Mouse (Mus musculus) hindbrain, embryonic 16.5 days (tissue): Measurements from ENCODE around the gene Astn2. TPM values are rescaled to one million over a fixed set of nuclear protein-coding genes. Genes with fewer than 3 reads are reported as not detected.

Experiments
- ATAC-seq: fragments of 200-750 bp; cut with Nextera tagmentation; 2 replicates; pipeline ENCODE4 v1.8.0; 2017; ENCODE audit warnings: moderate TSS enrichment, moderate library complexity
- H3K27ac ChIP-seq: fragments of 300-500 bp; sonication (generic); 2 replicates; pipeline ENCODE4 v1.5.1; 2014; ENCODE audit warnings: low read depth, mild to moderate bottlenecking, control low read depth, low read length, moderate library complexity
- H3K27me3 ChIP-seq: fragments of 300-500 bp; sonication (generic); replicated peaks from 2 replicates; pipeline ENCODE4 v1.6.1; 2014; ENCODE audit warnings: low read length; ENCODE audit not compliant: control insufficient read depth, insufficient read depth
- H3K36me3 ChIP-seq: fragments of 300-500 bp; sonication (generic); 2 replicates; pipeline ENCODE4 v1.6.1; 2014; ENCODE audit warnings: mild to moderate bottlenecking, low read length, moderate library complexity, mixed read lengths; ENCODE audit not compliant: control insufficient read depth, insufficient read depth
- H3K4me1 ChIP-seq: fragments of 300-500 bp; sonication (generic); 2 replicates; pipeline ENCODE4 v1.6.1; 2014; ENCODE audit warnings: low read depth, low read length; ENCODE audit not compliant: control insufficient read depth, insufficient read depth
- H3K4me2 ChIP-seq: fragments of 300-500 bp; sonication (generic); 2 replicates; pipeline ENCODE4 v1.6.1; 2014; ENCODE audit warnings: mild to moderate bottlenecking, low read length, control low read depth, moderate library complexity
- H3K4me3 ChIP-seq: fragments of 300-500 bp; sonication (generic); 2 replicates; pipeline ENCODE4 v1.5.1; 2014; ENCODE audit warnings: mild to moderate bottlenecking, low read length, control low read depth, moderate library complexity
- H3K9ac ChIP-seq: fragments of 300-500 bp; sonication (generic); 2 replicates; pipeline ENCODE4 v1.6.1; 2014; ENCODE audit warnings: low read depth, mild to moderate bottlenecking, control low read depth, low read length, moderate library complexity
- H3K9me3 ChIP-seq: fragments of 300-500 bp; sonication (generic); 2 replicates; pipeline ENCODE4 v1.6.1; 2014; ENCODE audit warnings: mild to moderate bottlenecking, low read length, moderate library complexity; ENCODE audit not compliant: control insufficient read depth
- WGBS: fragments of 180-500 bp; shearing (Covaris S2); extraction: QIAGEN DNeasy Blood & Tissue Kit; methylation state at CpG from one replicate; pipeline ENCODE4 v1.1.7; 2014; 5-methylcytosine and 5-hydroxymethylcytosine counted together
- polyA plus RNA-seq: library from polyadenylated mRNA; unstranded; fragments of >200 nt; fragmentation: Nextera tagmentation; extraction: Ambion mirVana; gene quantifications from 2 replicates; pipeline ENCODE4 v1.2.1, GENCODE M21; 2015

Astn2 gene
- polyA plus RNA-seq, 1 experiment from 2014 or later, result 0.94 TPM

GRCm38 (mm10) chr4:65608112-65608511, 796.3 kb downstream of the Astn2 start:
- H3K4me1 ChIP-seq, result peaks cover 25% of the 10 kb centered on the region
- H3K36me3 ChIP-seq, result peaks cover 4% of the 10 kb centered on the region
- WGBS, result 92% methylated on average over 4 of the region's 4 CpGs
- H3K4me3 ChIP-seq, result no peak overlapping the region
- no peak overlapping the region for H3K9ac ChIP-seq
- H3K27me3 ChIP-seq, result no peaks in the 10 kb centered on the region
- ATAC-seq, result no peak
- H3K27ac ChIP-seq, result no peak overlapping the region
- H3K4me2 ChIP-seq, result no peak overlapping the region
- H3K9me3 ChIP-seq, result no peaks in the 10 kb centered on the region

GRCm38 (mm10) chr4:65607184-65607631, 797.2 kb downstream of the Astn2 start:
- Histone ChIP-seq H3K27me3 (no peaks in the 10 kb centered on the region), H3K27ac (no peak overlapping the region), H3K4me2 (peak overlapping the region; percentile 54), H3K9me3 (no peaks in the 10 kb centered on the region), H3K4me3 (peak overlapping the region; percentile 66), H3K36me3 (no peaks in the 10 kb centered on the region), H3K4me1 (peaks cover 25% of the 10 kb centered on the region), H3K9ac (0 out of 2 replicates have a peak overlapping the region, but pooled peaks have one; percentile 42)
- WGBS, result 80% methylated on average over 10 of the region's 10 CpGs
- no peak for ATAC-seq

- Histone ChIP-seq H3K4me2 (peak overlapping the region; percentile 54), H3K9me3 (no peaks in the 10 kb centered on the region), H3K27me3 (no peaks in the 10 kb centered on the region), H3K4me3 (peak overlapping the region; percentile 66), H3K4me1 (peaks cover 19% of the 10 kb centered on the region), H3K36me3 (no peaks in the 10 kb centered on the region), H3K9ac (peak overlapping the region; percentile 87), H3K27ac (peak overlapping the region; percentile 86)
- peak; percentile 90 for ATAC-seq
- WGBS, result under 1% methylated on average over 21 of the region's 21 CpGs
Measured at GRCm38 (mm10) chr4:65605151-65605702, 799.2 kb downstream of the Astn2 start.

GRCm38 (mm10) chr4:65604504-65605150, 799.8 kb downstream of the Astn2 start, which contains the start of gene Trim32:
Gene Trim32, plus strand, starts transcription at chr4:65604986.
- H3K9me3 ChIP-seq, result no peaks in the 10 kb centered on the region
- H3K36me3 ChIP-seq, result no peaks in the 10 kb centered on the region
- peak within 1 kb of the TSS; percentile 67 for H3K4me2 ChIP-seq
- ATAC-seq, result peak; percentile 97
- H3K9ac ChIP-seq, result peak within 1 kb of the TSS; percentile 87
- peak within 1 kb of the TSS; percentile 86 for H3K27ac ChIP-seq
- peak within 1 kb of the TSS; percentile 66 for H3K4me3 ChIP-seq
- peaks cover 15% of the 10 kb centered on the region for H3K4me1 ChIP-seq
- WGBS, result 3% methylated on average over 33 of the region's 33 CpGs
- H3K27me3 ChIP-seq, result no peaks in the 10 kb centered on the region

GRCm38 (mm10) chr4:65594601-65595369, 809.6 kb downstream of the Astn2 start:
- H3K9me3 ChIP-seq, result no peaks in the 10 kb centered on the region
- no peak overlapping the region for H3K4me2 ChIP-seq
- ATAC-seq, result no peak
- H3K27me3 ChIP-seq, result no peaks in the 10 kb centered on the region
- H3K27ac ChIP-seq, result no peak overlapping the region
- 83% methylated on average over 5 of the region's 5 CpGs for WGBS
- no peaks in the 10 kb centered on the region for H3K36me3 ChIP-seq
- H3K4me3 ChIP-seq, result no peak overlapping the region
- H3K9ac ChIP-seq, result no peak overlapping the region
- no peaks in the 10 kb centered on the region for H3K4me1 ChIP-seq

GRCm38 (mm10) chr4:65589780-65590179, 814.6 kb downstream of the Astn2 start:
- ATAC-seq, result peak; percentile 75
- H3K27me3 ChIP-seq, result no peaks in the 10 kb centered on the region
- H3K4me3 ChIP-seq, result no peak overlapping the region
- H3K9me3 ChIP-seq, result no peaks in the 10 kb centered on the region
- no peaks in the 10 kb centered on the region for H3K4me1 ChIP-seq
- H3K27ac ChIP-seq, result no peak overlapping the region
- H3K9ac ChIP-seq, result no peak overlapping the region
- no peak overlapping the region for H3K4me2 ChIP-seq
- no peaks in the 10 kb centered on the region for H3K36me3 ChIP-seq

GRCm38 (mm10) chr4:65586947-65587346, 817.5 kb downstream of the Astn2 start:
- Histone ChIP-seq H3K9ac (no peak overlapping the region), H3K27me3 (no peaks in the 10 kb centered on the region), H3K4me2 (no peak overlapping the region), H3K27ac (no peak overlapping the region), H3K4me3 (no peak overlapping the region), H3K9me3 (no peaks in the 10 kb centered on the region), H3K4me1 (no peaks in the 10 kb centered on the region), H3K36me3 (no peaks in the 10 kb centered on the region)
- WGBS, result 33% methylated on average over 5 of the region's 5 CpGs
- peak; percentile 54; the same call in 1 of the 2 replicates for ATAC-seq

- no peak overlapping the region for H3K4me2 ChIP-seq
- no peaks in the 10 kb centered on the region for H3K4me1 ChIP-seq
- 60% methylated on average over 1 of the region's 1 CpGs for WGBS
- no peak overlapping the region for H3K4me3 ChIP-seq
- H3K36me3 ChIP-seq, result no peaks in the 10 kb centered on the region
- no peaks in the 10 kb centered on the region for H3K27me3 ChIP-seq
- ATAC-seq, result no peak
- H3K9me3 ChIP-seq, result no peaks in the 10 kb centered on the region
- no peak overlapping the region for H3K27ac ChIP-seq
- no peak overlapping the region for H3K9ac ChIP-seq
Measured at GRCm38 (mm10) chr4:65580254-65580653, 824.2 kb downstream of the Astn2 start.

- no peaks in the 10 kb centered on the region for H3K4me1 ChIP-seq
- no peak overlapping the region for H3K4me3 ChIP-seq
- H3K9ac ChIP-seq, result no peak overlapping the region
- H3K36me3 ChIP-seq, result no peaks in the 10 kb centered on the region
- 70% methylated on average over 4 of the region's 4 CpGs for WGBS
- no peak overlapping the region for H3K27ac ChIP-seq
- ATAC-seq, result no peak
- no peaks in the 10 kb centered on the region for H3K9me3 ChIP-seq
- no peaks in the 10 kb centered on the region for H3K27me3 ChIP-seq
- H3K4me2 ChIP-seq, result no peak overlapping the region
Measured at GRCm38 (mm10) chr4:65565493-65565892, 838.9 kb downstream of the Astn2 start.
